Mouse (Mus musculus): ENCODE measurements around the gene Abca13. TPM values are rescaled to one million over a fixed set of nuclear protein-coding genes. Genes with fewer than 3 reads are reported as not detected.
"Not testable (repeated sequence)": the region's sequence is repeated elsewhere in the genome, so short reads cannot be mapped to it uniquely, and the experiment has no call there.

Abca13 gene
- polyA plus RNA-seq, 1 experiment from 2014 or later, result 0.03 TPM

DNA sequence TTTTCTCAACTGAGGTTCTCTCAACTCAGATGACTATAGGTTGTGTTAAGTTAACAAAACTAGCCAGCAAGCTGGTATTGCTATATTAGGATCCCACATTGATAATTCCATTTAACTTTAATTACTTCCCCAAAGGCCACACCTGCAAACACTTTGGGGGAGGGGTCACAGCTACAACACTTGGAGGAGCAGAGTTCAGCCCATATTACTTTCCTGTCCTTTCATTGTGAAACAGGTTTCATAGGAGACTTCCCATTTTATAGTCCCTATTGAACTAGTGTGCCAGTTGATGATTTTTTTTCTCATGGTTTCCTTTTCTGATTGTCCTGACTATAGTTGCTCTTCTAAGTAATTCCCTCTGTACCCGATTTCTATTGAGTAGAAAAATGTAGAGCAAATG lies 10.3 kb upstream of the Abca13 start:
- Histone ChIP-seq H3K9me3 (ENCODE audit: control insufficient read depth, low read length) (no peaks in the 10 kb centered on the region), H3K36me3 (ENCODE audit: control insufficient read depth, insufficient read depth, low read length) (no peaks in the 10 kb centered on the region), H3K4me1 (ENCODE audit: control insufficient read depth in 2 of 2, insufficient read depth in 2 of 2, low read length in 2 of 2) (no peaks in the 10 kb centered on the region), H3K4me3 (ENCODE audit: control insufficient read depth in 1 of 2, insufficient read depth in 1 of 2, low read depth in 1 of 2, low read length in 2 of 2) (no peak overlapping the region), H3K9ac (ENCODE audit: low read length) (no peak overlapping the region), H3K4me2 (ENCODE audit: low read length) (no peak overlapping the region), H3K27ac (replicated peaks in 1 of 2; ENCODE audit: control insufficient read depth in 1 of 2, insufficient read depth in 1 of 2, low read depth in 2 of 2, low read length in 2 of 2) (no peak overlapping the region), H3K27me3 (ENCODE audit: control insufficient read depth, insufficient read depth, low read length) (no peaks in the 10 kb centered on the region)
- no peak for ATAC-seq (ENCODE audit: insufficient number of reproducible peaks, insufficient read depth, low FRiP score, low read depth)
- WGBS, result 75% methylated on average over 1 of the region's 1 CpGs

DNA sequence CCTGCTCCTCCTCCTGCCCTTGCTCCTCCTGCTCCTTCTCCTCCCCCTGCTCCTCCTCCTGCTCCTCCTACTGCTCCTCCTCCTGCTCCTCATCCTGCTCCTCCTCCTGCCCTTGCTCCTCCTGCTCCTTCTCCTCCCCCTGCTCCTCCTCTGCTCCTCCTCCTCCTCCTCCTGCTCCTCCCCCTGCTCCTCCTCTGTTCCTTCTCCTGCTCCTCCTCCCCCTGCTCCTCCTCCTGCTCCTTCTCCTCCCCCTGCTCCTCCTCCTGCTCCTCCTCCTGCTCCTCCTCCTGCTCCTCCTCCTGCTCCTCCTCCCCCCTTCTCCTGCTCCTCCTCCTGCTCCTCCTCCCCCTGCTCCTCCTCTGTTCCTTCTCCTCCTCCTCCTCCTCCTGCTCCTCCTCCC lies 2.3 kb upstream of the Abca13 start:
- not testable (repeated sequence) for H3K9me3 ChIP-seq (ENCODE audit: control insufficient read depth, low read length); H3K4me3 ChIP-seq (ENCODE audit: control insufficient read depth in 1 of 2, insufficient read depth in 1 of 2, low read depth in 1 of 2, low read length in 2 of 2); ATAC-seq (ENCODE audit: insufficient number of reproducible peaks, insufficient read depth, low FRiP score, low read depth); H3K36me3 ChIP-seq (ENCODE audit: control insufficient read depth, insufficient read depth, low read length); H3K9ac ChIP-seq (ENCODE audit: low read length); H3K27ac ChIP-seq (replicated peaks in 1 of 2; ENCODE audit: control insufficient read depth in 1 of 2, insufficient read depth in 1 of 2, low read depth in 2 of 2, low read length in 2 of 2); H3K4me2 ChIP-seq (ENCODE audit: low read length); H3K27me3 ChIP-seq (ENCODE audit: control insufficient read depth, insufficient read depth, low read length); H3K4me1 ChIP-seq (ENCODE audit: control insufficient read depth in 2 of 2, insufficient read depth in 2 of 2, low read length in 2 of 2)

DNA sequence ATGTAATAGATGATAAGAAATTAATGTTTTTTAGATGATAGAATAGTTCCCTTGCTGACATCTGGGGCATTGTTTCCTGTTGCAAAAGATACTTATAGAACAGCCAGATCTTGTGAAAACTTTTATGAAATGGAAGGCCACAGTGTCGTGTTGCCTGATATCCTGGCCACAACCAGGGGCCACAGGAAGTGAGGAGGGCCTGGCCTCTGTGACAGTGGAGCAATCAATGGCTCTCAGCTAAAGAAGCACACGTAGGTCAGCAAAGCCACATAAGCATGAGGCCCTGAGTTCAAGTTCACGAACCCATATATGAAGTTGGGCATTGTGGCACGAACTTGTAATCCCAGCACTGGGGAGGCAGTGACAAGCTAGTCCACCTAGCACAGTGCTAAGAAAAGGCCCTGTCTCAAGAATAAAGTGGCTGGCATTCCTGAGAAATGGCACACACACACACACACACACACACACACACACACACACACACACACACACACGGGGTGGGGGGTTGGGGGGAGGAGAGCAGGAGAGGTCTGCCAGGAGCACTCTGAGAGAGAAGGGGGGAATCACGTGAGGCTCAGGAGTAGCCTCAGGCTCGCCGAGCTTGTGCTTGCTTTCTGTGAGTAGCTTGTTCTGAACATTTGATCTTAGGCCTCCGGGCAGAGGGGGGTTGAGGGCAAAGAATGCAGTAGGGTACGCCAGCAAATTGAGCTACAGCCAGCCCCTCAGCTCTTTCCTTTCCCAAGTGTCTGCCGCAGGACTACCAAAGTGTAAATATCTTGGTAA lies 779 bp upstream of the Abca13 start:
- no peak overlapping the region for H3K9ac ChIP-seq (ENCODE audit: low read length)
- no peak for ATAC-seq (ENCODE audit: insufficient number of reproducible peaks, insufficient read depth, low FRiP score, low read depth)
- H3K4me3 ChIP-seq (ENCODE audit: control insufficient read depth in 1 of 2, insufficient read depth in 1 of 2, low read depth in 1 of 2, low read length in 2 of 2), result no peak overlapping the region
- no peaks in the 10 kb centered on the region for H3K36me3 ChIP-seq (ENCODE audit: control insufficient read depth, insufficient read depth, low read length)
- H3K9me3 ChIP-seq (ENCODE audit: control insufficient read depth, low read length), result no peaks in the 10 kb centered on the region
- 54% methylated on average over 10 of the region's 11 CpGs for WGBS
- H3K27me3 ChIP-seq (ENCODE audit: control insufficient read depth, insufficient read depth, low read length), result no peaks in the 10 kb centered on the region
- H3K4me2 ChIP-seq (ENCODE audit: low read length), result no peak overlapping the region
- no peaks in the 10 kb centered on the region for H3K4me1 ChIP-seq (ENCODE audit: control insufficient read depth in 2 of 2, insufficient read depth in 2 of 2, low read length in 2 of 2)
- no peak overlapping the region for H3K27ac ChIP-seq (replicated peaks in 1 of 2; ENCODE audit: control insufficient read depth in 1 of 2, insufficient read depth in 1 of 2, low read depth in 2 of 2, low read length in 2 of 2)

DNA sequence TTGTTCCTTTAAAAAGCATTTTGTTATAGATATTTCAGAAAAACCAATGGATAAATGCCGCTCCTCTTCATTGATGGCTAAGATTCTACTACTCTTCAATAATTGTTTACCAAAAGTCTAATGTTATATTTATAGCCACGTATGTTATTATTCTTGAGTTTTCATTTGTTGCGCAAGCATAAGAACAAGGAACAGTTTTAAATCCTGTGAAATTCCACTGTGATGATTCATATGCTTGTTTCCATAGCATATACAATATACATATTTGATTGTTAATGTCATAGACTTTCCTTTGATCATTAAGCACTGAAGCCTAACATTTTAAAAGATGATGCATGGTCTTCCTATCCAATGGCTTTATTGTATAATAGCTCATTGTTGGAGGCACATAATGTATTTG lies 3.1 kb downstream of the Abca13 start:
- no peaks in the 10 kb centered on the region for H3K36me3 ChIP-seq (ENCODE audit: control insufficient read depth, insufficient read depth, low read length)
- no peaks in the 10 kb centered on the region for H3K27me3 ChIP-seq (ENCODE audit: control insufficient read depth, insufficient read depth, low read length)
- H3K4me3 ChIP-seq (ENCODE audit: control insufficient read depth in 1 of 2, insufficient read depth in 1 of 2, low read depth in 1 of 2, low read length in 2 of 2), result no peak overlapping the region
- no peak overlapping the region for H3K27ac ChIP-seq (replicated peaks in 1 of 2; ENCODE audit: control insufficient read depth in 1 of 2, insufficient read depth in 1 of 2, low read depth in 2 of 2, low read length in 2 of 2)
- H3K4me1 ChIP-seq (ENCODE audit: control insufficient read depth in 2 of 2, insufficient read depth in 2 of 2, low read length in 2 of 2), result no peaks in the 10 kb centered on the region
- 84% methylated on average over 3 of the region's 3 CpGs for WGBS
- H3K9ac ChIP-seq (ENCODE audit: low read length), result no peak overlapping the region
- no peak for ATAC-seq (ENCODE audit: insufficient number of reproducible peaks, insufficient read depth, low FRiP score, low read depth)
- no peak overlapping the region for H3K4me2 ChIP-seq (ENCODE audit: low read length)
- H3K9me3 ChIP-seq (ENCODE audit: control insufficient read depth, low read length), result no peaks in the 10 kb centered on the region

DNA sequence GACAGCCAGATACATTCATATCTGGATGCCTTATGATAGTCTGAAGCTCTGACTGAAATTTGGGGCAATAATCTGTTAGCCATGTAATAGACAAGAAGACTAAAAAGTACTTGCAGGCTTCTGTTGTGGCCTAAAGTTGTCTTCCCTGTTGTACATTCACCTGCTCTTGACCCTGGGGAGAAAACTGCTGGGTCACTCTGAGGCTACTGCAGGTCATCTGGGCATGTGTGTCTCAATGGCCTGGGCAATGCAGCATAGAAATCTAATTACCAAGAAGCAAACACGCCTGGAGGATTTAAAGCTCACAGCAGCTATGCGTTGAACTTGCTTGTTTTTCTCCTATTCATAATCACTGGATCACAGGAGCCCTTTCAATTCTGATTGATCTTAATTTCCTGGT lies 8.1 kb downstream of the Abca13 start:
- Histone ChIP-seq H3K9me3 (ENCODE audit: control insufficient read depth, low read length) (no peaks in the 10 kb centered on the region), H3K36me3 (ENCODE audit: control insufficient read depth, insufficient read depth, low read length) (no peaks in the 10 kb centered on the region), H3K27ac (replicated peaks in 1 of 2; ENCODE audit: control insufficient read depth in 1 of 2, insufficient read depth in 1 of 2, low read depth in 2 of 2, low read length in 2 of 2) (no peak overlapping the region), H3K27me3 (ENCODE audit: control insufficient read depth, insufficient read depth, low read length) (no peaks in the 10 kb centered on the region), H3K4me2 (ENCODE audit: low read length) (no peak overlapping the region), H3K4me1 (ENCODE audit: control insufficient read depth in 2 of 2, insufficient read depth in 2 of 2, low read length in 2 of 2) (no peaks in the 10 kb centered on the region), H3K9ac (ENCODE audit: low read length) (no peak overlapping the region), H3K4me3 (ENCODE audit: control insufficient read depth in 1 of 2, insufficient read depth in 1 of 2, low read depth in 1 of 2, low read length in 2 of 2) (no peak overlapping the region)
- no peak for ATAC-seq (ENCODE audit: insufficient number of reproducible peaks, insufficient read depth, low FRiP score, low read depth)
- WGBS, result 77% methylated on average over 2 of the region's 2 CpGs

DNA sequence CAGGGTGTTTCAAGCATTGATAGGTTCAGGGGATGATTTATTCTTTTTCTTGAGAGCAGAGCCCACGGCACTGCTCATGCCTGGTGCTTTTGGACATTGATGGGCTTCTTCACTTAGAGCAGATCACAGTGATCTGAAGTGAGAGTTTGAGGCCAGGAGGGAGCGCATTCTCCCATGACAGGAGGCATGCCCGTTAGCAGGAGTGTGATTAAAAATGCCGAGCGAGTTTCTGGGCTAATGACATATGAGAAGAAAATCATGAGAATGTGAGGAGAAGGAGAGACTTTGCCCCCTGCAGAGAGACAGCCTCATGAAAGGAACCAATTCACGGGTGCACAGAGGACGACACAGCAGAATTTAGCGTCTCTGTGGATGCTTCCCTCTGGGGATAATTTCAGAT lies 19.0 kb downstream of the Abca13 start:
- no peaks in the 10 kb centered on the region for H3K4me1 ChIP-seq (ENCODE audit: control insufficient read depth in 2 of 2, insufficient read depth in 2 of 2, low read length in 2 of 2)
- no peak overlapping the region for H3K4me3 ChIP-seq (ENCODE audit: control insufficient read depth in 1 of 2, insufficient read depth in 1 of 2, low read depth in 1 of 2, low read length in 2 of 2)
- no peak overlapping the region for H3K27ac ChIP-seq (replicated peaks in 1 of 2; ENCODE audit: control insufficient read depth in 1 of 2, insufficient read depth in 1 of 2, low read depth in 2 of 2, low read length in 2 of 2)
- H3K27me3 ChIP-seq (ENCODE audit: control insufficient read depth, insufficient read depth, low read length), result no peaks in the 10 kb centered on the region
- ATAC-seq (ENCODE audit: insufficient number of reproducible peaks, insufficient read depth, low FRiP score, low read depth), result no peak
- no peak overlapping the region for H3K4me2 ChIP-seq (ENCODE audit: low read length)
- no peaks in the 10 kb centered on the region for H3K36me3 ChIP-seq (ENCODE audit: control insufficient read depth, insufficient read depth, low read length)
- H3K9me3 ChIP-seq (ENCODE audit: control insufficient read depth, low read length), result no peaks in the 10 kb centered on the region
- 59% methylated on average over 8 of the region's 8 CpGs for WGBS
- no peak overlapping the region for H3K9ac ChIP-seq (ENCODE audit: low read length)

DNA sequence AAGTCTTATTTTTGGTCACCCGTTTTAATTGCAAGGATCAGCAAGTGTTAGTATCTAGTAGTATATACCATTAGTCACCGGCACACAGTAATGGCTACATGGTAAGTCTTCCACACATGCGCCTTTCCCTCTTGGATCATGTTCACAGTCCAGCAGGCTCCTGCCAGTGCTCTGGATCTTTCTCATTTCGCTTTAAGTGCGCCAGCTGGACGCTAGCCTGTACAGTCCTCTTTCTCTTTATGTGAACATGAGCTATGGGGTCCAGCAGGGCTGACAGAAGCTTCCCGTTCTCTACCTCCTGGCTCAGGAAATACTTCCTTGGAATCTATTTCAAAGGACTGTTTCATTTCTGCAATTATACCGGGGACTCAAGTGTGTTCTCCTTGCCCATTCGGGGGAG lies 21.8 kb downstream of the Abca13 start:
- no peak overlapping the region for H3K27ac ChIP-seq (replicated peaks in 1 of 2; ENCODE audit: control insufficient read depth in 1 of 2, insufficient read depth in 1 of 2, low read depth in 2 of 2, low read length in 2 of 2)
- no peaks in the 10 kb centered on the region for H3K27me3 ChIP-seq (ENCODE audit: control insufficient read depth, insufficient read depth, low read length)
- no peak for ATAC-seq (ENCODE audit: insufficient number of reproducible peaks, insufficient read depth, low FRiP score, low read depth)
- H3K4me2 ChIP-seq (ENCODE audit: low read length), result no peak overlapping the region
- WGBS, result 85% methylated on average over 9 of the region's 9 CpGs
- H3K4me1 ChIP-seq (ENCODE audit: control insufficient read depth in 2 of 2, insufficient read depth in 2 of 2, low read length in 2 of 2), result no peaks in the 10 kb centered on the region
- no peak overlapping the region for H3K9ac ChIP-seq (ENCODE audit: low read length)
- H3K4me3 ChIP-seq (ENCODE audit: control insufficient read depth in 1 of 2, insufficient read depth in 1 of 2, low read depth in 1 of 2, low read length in 2 of 2), result no peak overlapping the region
- H3K36me3 ChIP-seq (ENCODE audit: control insufficient read depth, insufficient read depth, low read length), result no peaks in the 10 kb centered on the region
- no peaks in the 10 kb centered on the region for H3K9me3 ChIP-seq (ENCODE audit: control insufficient read depth, low read length)

DNA sequence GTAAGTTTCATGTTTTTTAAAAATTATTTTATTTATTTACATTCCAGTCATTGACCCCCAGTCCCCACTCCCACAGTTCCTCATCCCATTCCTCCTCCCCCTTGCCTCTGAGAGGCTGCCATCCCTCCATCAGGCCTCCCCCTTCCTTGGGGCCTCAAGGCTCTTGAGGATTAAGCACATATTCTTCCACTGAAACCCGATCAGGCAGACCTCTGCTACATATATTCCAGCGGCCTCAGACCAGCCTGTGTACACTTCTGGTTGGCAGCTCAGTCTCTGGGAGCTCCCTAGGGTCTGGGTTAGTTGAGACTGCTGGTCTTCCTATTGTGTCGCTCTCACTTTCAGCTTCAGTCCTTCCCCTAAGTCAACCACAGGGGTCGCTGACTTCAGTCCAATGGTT lies 24.5 kb downstream of the Abca13 start:
- Histone ChIP-seq H3K9ac (ENCODE audit: low read length) (no peak overlapping the region), H3K4me2 (ENCODE audit: low read length) (no peak overlapping the region), H3K27ac (replicated peaks in 1 of 2; ENCODE audit: control insufficient read depth in 1 of 2, insufficient read depth in 1 of 2, low read depth in 2 of 2, low read length in 2 of 2) (no peak overlapping the region), H3K36me3 (ENCODE audit: control insufficient read depth, insufficient read depth, low read length) (no peaks in the 10 kb centered on the region), H3K27me3 (ENCODE audit: control insufficient read depth, insufficient read depth, low read length) (no peaks in the 10 kb centered on the region), H3K4me1 (ENCODE audit: control insufficient read depth in 2 of 2, insufficient read depth in 2 of 2, low read length in 2 of 2) (no peaks in the 10 kb centered on the region), H3K9me3 (ENCODE audit: control insufficient read depth, low read length) (no peaks in the 10 kb centered on the region), H3K4me3 (ENCODE audit: control insufficient read depth in 1 of 2, insufficient read depth in 1 of 2, low read depth in 1 of 2, low read length in 2 of 2) (no peak overlapping the region)
- 27% methylated on average over 4 of the region's 4 CpGs for WGBS
- ATAC-seq (ENCODE audit: insufficient number of reproducible peaks, insufficient read depth, low FRiP score, low read depth), result no peak
